Mouse (Mus musculus): ENCODE data around the gene Rhof.

GRCm38 (mm10) chr5:123114109-123114508, 18.4 kb downstream of the Rhof start:
- no peak for TF ChIP-seq CTCF (conservative IDR thresholded peaks at IDR 0.05; ENCODE audit: insufficient read depth, insufficient read length, low read depth, low read length)
- TF ChIP-seq POLR2A (IDR thresholded peaks at IDR 0.05; ENCODE audit: low read depth, low read length): no peak

Measured in kidney, adult 2 months (tissue).